Mouse (Mus musculus): ENCODE data around the gene Gpc1.

Gpc1 gene

GRCm38 (mm10) chr1:92831188-92832001 is at the start of gene Gpc1:
TSS of gene Gpc1 (plus strand) at chr1:92831645.
- in situ Hi-C loops (cut with MboI), result no loop called here

GRCm38 (mm10) chr1:92781862-92782261 is 49.6 kb upstream of the Gpc1 start:
- in situ Hi-C loops (cut with MboI), result no loop called here

DNA sequence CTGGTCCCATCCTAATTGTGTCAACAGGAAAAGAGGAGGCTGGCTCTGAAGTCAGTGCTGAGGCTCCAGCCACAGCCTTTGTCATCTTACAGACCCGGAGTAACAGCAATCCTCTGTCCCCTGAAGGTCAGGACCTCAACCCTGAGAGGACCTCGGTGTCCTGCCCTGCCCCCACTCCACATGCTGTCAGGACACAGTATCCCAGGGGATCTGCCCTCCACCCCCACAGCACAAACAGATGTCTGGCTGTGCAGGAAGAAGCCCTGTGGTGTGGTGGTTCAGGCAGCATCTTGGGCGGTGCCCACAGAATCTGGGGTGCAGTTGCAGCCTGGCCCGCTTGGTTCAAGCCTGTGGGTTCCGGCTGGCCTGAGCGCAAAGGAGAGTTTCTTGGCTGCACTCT is 48.9 kb upstream of the Gpc1 start:
- in situ Hi-C loops (cut with MboI), result no loop called here

- in situ Hi-C loops (cut with MboI), result no loop called here
Observed at GRCm38 (mm10) chr1:92787221-92787620, 44.2 kb upstream of the Gpc1 start.

DNA sequence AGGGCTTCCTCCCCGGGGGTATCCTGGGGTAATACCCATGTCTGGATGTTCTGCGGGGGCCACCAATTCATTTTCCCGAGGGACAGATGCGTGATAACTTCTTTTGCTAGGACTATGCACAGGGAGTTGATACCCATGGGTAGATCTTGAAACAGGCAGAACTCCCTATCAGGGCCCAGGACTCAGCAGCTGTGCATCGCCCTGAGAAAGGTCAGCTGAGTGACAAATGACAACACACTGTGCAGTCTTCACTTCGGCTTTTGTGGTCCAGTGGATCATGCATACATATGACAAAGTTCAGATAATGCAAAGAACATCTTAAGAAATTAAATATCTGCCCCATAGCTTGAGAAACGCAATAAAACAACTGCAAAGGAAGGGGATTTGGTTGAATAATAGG is 43.4 kb upstream of the Gpc1 start:
- in situ Hi-C loops (cut with MboI), result no loop called here

GRCm38 (mm10) chr1:92790628-92791027 is 40.8 kb upstream of the Gpc1 start:
- in situ Hi-C loops (cut with MboI), result no loop called here

- in situ Hi-C loops (cut with MboI), result no loop called here
Observed at GRCm38 (mm10) chr1:92791070-92791831, 40.2 kb upstream of the Gpc1 start.

GRCm38 (mm10) chr1:92793781-92794180 is 37.7 kb upstream of the Gpc1 start:
- in situ Hi-C loops (cut with MboI), result no loop called here

DNA sequence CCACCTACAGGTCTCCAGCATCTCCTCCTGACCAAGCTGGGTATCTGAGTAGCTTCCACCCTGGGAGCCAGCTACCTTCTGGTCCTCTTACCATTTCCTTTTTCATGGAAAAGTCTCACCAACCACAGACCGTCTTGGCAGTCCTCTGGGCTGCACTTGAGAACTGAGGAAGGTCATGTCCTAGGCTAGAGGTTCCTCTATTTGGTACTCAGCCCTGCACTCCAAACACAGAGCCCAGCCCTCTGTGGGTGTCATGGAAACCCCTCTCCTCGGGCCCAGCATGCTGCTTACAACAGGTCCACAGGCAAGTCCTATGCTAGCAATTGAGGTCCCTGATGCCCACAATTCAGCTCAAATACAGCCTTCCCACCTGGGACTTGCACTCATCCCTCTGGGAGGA is 33.0 kb upstream of the Gpc1 start:
- in situ Hi-C loops (cut with MboI), result no loop called here

DNA sequence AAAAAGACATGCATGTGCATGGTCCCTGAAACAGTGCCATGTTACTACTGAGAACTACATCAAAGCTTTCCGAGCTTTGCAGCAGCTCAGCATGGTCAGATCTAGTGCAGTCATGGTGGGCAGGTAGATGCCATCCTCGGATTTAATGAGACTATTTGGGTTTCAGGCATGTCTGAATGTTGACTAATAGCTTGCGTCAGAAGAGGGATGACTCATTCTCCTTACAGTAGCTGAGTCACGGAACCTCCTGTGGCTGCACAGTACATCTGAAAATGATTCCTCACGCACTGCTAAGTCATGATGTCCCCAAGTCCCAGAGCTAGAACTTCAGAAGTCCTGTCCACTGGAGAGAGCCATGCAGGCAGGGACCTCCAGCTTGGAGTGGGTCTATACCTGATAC is 31.8 kb upstream of the Gpc1 start:
- in situ Hi-C loops (cut with MboI), result no loop called here

GRCm38 (mm10) chr1:92802362-92802761 is 29.1 kb upstream of the Gpc1 start:
- in situ Hi-C loops (cut with MboI), result no loop called here

DNA sequence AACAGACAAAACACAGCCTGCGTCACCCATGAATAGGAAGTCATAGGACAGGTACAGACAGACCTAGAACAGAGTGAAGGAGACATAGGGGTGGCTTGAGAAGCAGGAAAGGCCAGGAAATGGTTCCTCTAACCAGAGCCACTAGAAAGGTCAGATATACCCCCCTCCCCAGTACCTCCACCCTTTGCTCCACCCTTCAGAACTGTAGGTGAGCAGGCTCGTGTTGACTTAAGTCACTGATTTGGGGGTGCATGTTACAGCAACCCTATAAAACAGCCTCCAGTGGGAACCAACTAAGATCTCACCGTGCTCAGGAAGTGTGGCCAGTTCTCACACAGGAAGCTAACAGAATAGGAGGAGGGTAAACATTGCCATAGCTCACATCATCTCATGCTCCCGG is 28.1 kb upstream of the Gpc1 start:
- in situ Hi-C loops (cut with MboI), result no loop called here

DNA sequence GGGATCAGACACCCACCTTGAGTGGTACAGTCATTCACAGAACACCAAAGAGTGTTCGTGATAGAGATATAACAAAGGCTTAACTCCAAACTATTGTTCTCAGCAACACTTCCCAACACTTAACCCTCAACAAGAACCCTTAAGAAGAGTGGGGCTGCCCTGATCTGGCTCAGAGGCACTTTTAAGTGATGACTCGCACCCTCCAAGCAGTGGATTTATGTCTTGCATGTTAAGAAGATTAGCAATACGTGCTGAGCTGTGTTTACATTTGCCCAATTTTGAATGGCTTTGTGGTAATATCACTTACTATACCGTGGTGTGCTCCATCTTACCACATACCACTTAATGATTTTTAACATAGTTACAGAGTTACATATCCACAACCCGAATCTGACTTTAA is 26.3 kb upstream of the Gpc1 start:
- in situ Hi-C loops (cut with MboI), result no loop called here

- in situ Hi-C loops (cut with MboI), result no loop called here
Observed at GRCm38 (mm10) chr1:92805836-92806235, 25.6 kb upstream of the Gpc1 start.

- in situ Hi-C loops (cut with MboI), result no loop called here
Observed at GRCm38 (mm10) chr1:92806720-92807119, 24.7 kb upstream of the Gpc1 start.

DNA sequence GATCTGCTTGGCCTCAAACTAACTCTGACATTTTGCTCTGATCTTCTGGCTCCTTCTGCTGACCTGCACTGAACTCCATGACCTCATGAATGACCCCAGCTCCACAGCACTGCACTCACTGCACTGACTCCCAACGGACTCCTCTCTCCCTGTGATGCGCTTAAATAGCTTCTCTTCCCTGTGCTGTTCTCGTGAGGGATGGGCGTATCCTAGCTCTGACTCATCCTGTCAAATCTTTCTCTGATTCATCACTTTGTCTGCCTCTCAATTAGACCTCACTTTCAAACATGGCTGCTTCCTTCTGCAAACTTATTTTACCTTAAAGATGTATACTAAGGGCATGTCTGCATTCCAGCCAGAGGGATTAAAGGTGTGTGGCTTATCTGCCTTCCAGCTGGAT is 21.8 kb upstream of the Gpc1 start:
- in situ Hi-C loops (cut with MboI), result no loop called here

DNA sequence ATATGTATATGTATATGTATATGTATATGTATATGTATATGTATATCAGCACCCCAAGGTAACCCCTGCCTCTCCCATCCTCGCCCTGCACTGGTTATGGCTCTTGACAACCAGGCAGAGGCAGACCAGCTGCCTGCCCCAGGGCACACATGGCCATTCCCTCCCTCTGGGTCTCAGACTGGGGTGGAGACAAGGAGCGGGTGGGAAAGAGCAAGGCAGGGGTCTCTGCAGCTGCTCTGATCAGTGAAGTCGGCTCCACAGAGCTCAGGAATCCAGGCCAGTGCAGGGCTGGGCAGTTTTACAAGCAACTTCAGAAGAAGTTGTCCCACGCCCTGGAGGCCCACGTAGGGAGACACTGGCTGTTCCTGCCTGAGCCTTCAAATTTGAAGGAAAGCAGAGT is 17.1 kb upstream of the Gpc1 start:
- in situ Hi-C loops (cut with MboI), result no loop called here

GRCm38 (mm10) chr1:92815100-92815499 is 16.3 kb upstream of the Gpc1 start:
- in situ Hi-C loops (cut with MboI), result no loop called here

GRCm38 (mm10) chr1:92815756-92816294 is 15.6 kb upstream of the Gpc1 start:
- in situ Hi-C loops (cut with MboI), result no loop called here

DNA sequence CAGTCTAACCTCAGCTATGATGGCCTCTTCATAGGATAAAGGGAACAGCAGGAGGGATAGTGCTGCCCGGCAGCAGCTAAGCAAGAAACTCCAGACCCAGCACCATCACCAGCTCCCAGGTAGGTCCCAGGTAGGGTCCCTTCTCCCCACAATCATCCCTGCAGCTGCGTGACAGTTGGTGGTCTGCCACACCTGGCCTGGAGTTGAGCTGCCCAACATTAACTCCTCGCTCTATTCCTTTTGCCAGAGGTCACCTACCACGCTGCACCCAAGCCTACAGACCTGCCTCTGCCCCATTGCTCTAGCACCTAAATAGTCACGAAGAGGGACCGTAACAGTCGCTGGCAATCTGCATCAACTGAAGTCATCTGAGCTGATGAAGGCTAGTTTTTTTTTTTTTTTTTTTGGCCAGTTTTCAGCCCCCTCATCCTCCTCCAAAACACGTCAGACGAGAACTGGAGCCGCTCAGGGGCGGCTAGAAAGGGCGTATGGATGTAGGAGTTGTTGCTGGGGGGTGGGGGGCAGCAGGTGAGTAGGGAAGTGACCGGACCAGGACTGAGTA is 738 bp upstream of the Gpc1 start:
- in situ Hi-C loops (cut with MboI), result no loop called here

DNA sequence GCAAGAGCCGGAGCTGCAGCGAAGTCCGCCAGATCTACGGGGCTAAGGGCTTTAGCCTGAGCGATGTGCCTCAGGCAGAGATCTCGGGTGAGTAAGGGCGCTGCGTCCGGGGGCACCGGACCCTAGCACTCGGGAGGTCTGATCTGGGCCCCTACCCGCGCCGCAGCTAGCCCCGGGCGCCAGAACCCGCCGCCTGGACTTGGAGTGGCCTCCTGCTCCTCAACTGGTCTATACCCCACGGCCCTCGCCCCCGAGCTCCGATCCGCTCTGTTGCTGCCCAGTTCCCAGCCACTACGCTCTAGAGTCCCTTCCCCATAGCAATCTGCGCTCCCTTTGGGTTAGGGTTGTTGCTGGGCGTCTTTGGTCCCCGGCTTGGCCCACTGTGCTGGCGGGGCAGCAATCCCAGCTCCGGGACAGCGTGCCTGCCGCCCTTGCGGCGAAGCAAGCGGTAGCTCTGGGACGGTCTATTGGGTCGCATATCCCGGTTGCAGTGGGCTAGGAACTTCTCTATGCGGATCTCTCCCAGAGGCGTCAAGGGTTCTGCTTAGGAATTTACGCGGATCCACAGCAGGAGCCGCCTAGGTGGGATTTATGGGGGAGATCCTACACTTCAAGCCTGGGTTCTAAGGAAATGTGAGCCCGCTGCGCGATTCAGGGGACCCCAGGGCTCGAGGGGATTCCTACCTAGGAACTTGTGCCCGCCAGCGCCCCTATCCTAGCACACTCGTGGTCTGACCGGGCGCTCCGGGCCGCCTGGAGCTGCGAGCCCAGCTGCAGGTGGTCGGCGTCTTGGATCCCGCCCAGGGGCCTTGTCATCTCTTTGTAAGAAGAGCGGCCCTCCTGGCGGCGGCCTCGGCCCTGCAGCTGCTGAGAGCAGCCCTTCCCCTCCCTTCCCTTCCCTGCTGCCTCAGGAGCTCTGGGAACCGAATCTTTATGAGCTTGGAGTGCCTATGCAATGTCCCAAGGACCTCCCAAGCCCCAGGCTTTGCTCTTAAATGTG is 866 bp downstream of the Gpc1 start:
- in situ Hi-C loops (cut with MboI), result no loop called here
